Mouse (Mus musculus) small intestine, adult 2 months (tissue): ENCODE data around the gene Tmem141.

Experiments
- CTCF ChIP-seq: fragments of 200-500 bp; IDR thresholded peaks from 2 replicates; pipeline ENCODE4 v1.5.1; 2012; ENCODE audit warnings: low read depth, mild to moderate bottlenecking, control low read depth, inconsistent platforms, low read length, moderate library complexity, mixed read lengths; ENCODE audit not compliant: insufficient replicate concordance, insufficient read length; ENCODE audit errors: extremely low read depth
- POLR2A ChIP-seq: fragments of 200-500 bp; IDR thresholded peaks from 2 replicates; pipeline ENCODE4 v1.6.1; 2012; ENCODE audit warnings: low read depth, mild to moderate bottlenecking, control low read depth, inconsistent platforms, low read length, moderate library complexity

DNA sequence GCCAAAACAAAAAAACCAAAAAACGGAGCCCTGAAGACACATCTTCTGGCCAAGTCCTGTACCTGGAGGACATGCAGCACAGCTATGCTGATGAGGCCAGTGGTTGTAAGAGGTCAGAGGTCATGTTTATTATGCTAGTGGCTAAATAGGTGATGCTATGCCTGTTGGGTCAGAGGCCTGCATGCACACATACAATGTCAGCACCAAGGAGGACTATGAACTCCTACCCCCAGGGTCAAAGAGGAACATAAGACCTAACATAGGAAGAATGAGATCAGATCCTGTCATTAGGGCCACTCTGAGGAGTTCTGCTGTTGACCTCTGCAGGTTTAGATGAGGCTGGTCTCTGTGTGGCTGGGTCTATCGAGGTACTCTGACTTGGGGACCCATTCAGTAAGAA is 21.8 kb downstream of the Tmem141 start:
- TF ChIP-seq CTCF = no peak
- no peak for TF ChIP-seq POLR2A
